ENCODE assay signal across 13 mouse cellular contexts in the genomic region with DNA sequence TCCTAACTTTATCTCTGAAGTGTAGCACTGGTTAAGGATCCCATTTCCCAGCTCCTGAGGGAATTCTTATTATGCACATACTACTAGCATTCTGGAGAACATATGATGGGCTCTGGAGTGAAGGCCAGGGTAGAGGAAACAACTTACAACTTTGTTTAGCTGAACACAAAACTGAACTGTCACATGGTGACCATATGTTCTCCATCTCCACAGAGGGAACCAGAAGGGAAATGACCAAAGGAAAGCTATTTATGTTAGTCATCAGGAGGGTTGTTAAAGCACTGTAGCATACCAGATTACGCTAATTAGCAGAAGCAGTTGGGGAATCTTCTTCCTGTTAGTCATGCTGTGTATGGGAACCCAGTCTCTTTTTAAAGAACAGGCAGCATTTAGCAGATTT.
DNase-seq lines count a peak whose midpoint lies in the region; ATAC-seq and TF ChIP-seq lines count a peak whose summit lies in the region.
"Had no signal": no experiment of that assay in that cellular context is flagged by ENCODE, and none has a peak within 500 bp of the region (broad histone marks: within the 10 kb centered on the region; RNA-seq: fewer than 3 reads in every experiment).

No protein-coding gene starts in this region.

- H3K9me3 ChIP-seq in forebrain, postnatal 0 days (ENCODE audit: low read length): no peaks in the 10 kb centered on the region
- H3K9me3 ChIP-seq in forebrain, embryonic 14.5 days (replicated peaks; ENCODE audit: control insufficient read depth, low read length): no peaks in the 10 kb centered on the region
- no peaks in the 10 kb centered on the region for H3K9me3 ChIP-seq in neural tube, embryonic 14.5 days (ENCODE audit: control insufficient read depth, low read length)
- H3K9me3 ChIP-seq: embryonic facial prominence, embryonic 13.5 days had no signal

- no peak for TF ChIP-seq CTCF in forebrain, postnatal 0 days (IDR thresholded peaks at IDR 0.05; ENCODE audit: low read depth)

- WGBS in forebrain, postnatal 0 days: 72% methylated on average over 1 of the region's 1 CpGs
- WGBS in forebrain, embryonic 14.5 days: 92% methylated on average over 1 of the region's 1 CpGs
- 30% methylated on average over 1 of the region's 1 CpGs for WGBS in neural tube, embryonic 14.5 days

- no peak overlapping the region for H3K4me2 ChIP-seq in forebrain, postnatal 0 days (ENCODE audit: low read depth)
- H3K4me2 ChIP-seq in forebrain, embryonic 14.5 days (ENCODE audit: low read length): no peak overlapping the region
- H3K4me2 ChIP-seq in neural tube, embryonic 14.5 days (ENCODE audit: low read depth, low read length): no peak overlapping the region
- H3K4me2 ChIP-seq: embryonic facial prominence, embryonic 13.5 days; heart, embryonic 11.5 days had no signal

- peak; percentile 86 for ATAC-seq in forebrain, postnatal 0 days
- no peak for ATAC-seq in forebrain, embryonic 14.5 days
- ATAC-seq in neural tube, embryonic 14.5 days (ENCODE audit: low read depth): peak; percentile 31; the same call in 1 of the 2 replicates
- no peak for ATAC-seq in granulocyte monocyte progenitor cell, adult 5-6 weeks (replicated peaks; ENCODE audit: poor library complexity, severe bottlenecking)

- H3K27me3 ChIP-seq in forebrain, postnatal 0 days (ENCODE audit: insufficient read depth, low read length): no peaks in the 10 kb centered on the region
- H3K27me3 ChIP-seq in forebrain, embryonic 14.5 days (replicated peaks; ENCODE audit: control insufficient read depth, insufficient read depth, low read length): no peaks in the 10 kb centered on the region
- no peaks in the 10 kb centered on the region for H3K27me3 ChIP-seq in neural tube, embryonic 14.5 days (ENCODE audit: control insufficient read depth, insufficient read depth, low read length)
- H3K27me3 ChIP-seq: embryonic facial prominence, embryonic 13.5 days had no signal

- no peak overlapping the region for H3K27ac ChIP-seq in forebrain, postnatal 0 days (ENCODE audit: low read depth, low read length)
- no peak overlapping the region for H3K27ac ChIP-seq in forebrain, embryonic 14.5 days (ENCODE audit: low read depth, low read length)
- H3K27ac ChIP-seq in neural tube, embryonic 14.5 days (ENCODE audit: low read depth, low read length): no peak overlapping the region
- H3K27ac ChIP-seq: embryonic facial prominence, embryonic 13.5 days had no signal

- H3K36me3 ChIP-seq in forebrain, postnatal 0 days (ENCODE audit: insufficient read depth): no peaks in the 10 kb centered on the region
- H3K36me3 ChIP-seq in forebrain, embryonic 14.5 days (ENCODE audit: control insufficient read depth, insufficient read depth, low read length): no peaks in the 10 kb centered on the region
- no peaks in the 10 kb centered on the region for H3K36me3 ChIP-seq in neural tube, embryonic 14.5 days (ENCODE audit: control insufficient read depth, insufficient read depth, low read length)
- H3K36me3 ChIP-seq: embryonic facial prominence, embryonic 13.5 days had no signal

- no peaks in the 10 kb centered on the region for H3K4me1 ChIP-seq in forebrain, postnatal 0 days (ENCODE audit: insufficient read depth)
- H3K4me1 ChIP-seq in forebrain, embryonic 14.5 days (ENCODE audit: control insufficient read depth, insufficient read depth, low read length): no peaks in the 10 kb centered on the region
- H3K4me1 ChIP-seq in neural tube, embryonic 14.5 days (ENCODE audit: control insufficient read depth, insufficient read depth, low read length): no peaks in the 10 kb centered on the region
- H3K4me1 ChIP-seq: embryonic facial prominence, embryonic 13.5 days had no signal

- H3K4me3 ChIP-seq in forebrain, postnatal 0 days (ENCODE audit: low read depth, low read length): no peak overlapping the region
- H3K4me3 ChIP-seq in forebrain, embryonic 14.5 days (ENCODE audit: low read depth, low read length): no peak overlapping the region
- no peak overlapping the region for H3K4me3 ChIP-seq in neural tube, embryonic 14.5 days (ENCODE audit: low read depth, low read length)
- H3K4me3 ChIP-seq: embryonic facial prominence, embryonic 13.5 days had no signal

- H3K9ac ChIP-seq in forebrain, postnatal 0 days: no peak overlapping the region
- no peak overlapping the region for H3K9ac ChIP-seq in forebrain, embryonic 14.5 days (ENCODE audit: low read length)
- H3K9ac ChIP-seq in neural tube, embryonic 14.5 days (replicated peaks; ENCODE audit: low read depth, low read length): no peak overlapping the region
- H3K9ac ChIP-seq: embryonic facial prominence, embryonic 13.5 days had no signal

- DNase-seq in forebrain, postnatal 0 days: no peak
- DNase-seq in forebrain, embryonic 14.5 days (ENCODE audit: low spot score): no peak
- DNase-seq in neural tube, embryonic 10.5 days (ENCODE audit: extremely low spot score, low spot score): no peak
- peak; percentile 11 for DNase-seq in fibroblast of lung, adult 2 months (ENCODE audit: low read depth)
- no peak for DNase-seq in right cerebral cortex, postnatal 4 days
- DNase-seq in gastrocnemius, postnatal 4 days (ENCODE audit: low spot score in 2 of 2): no peak
- DNase-seq: cerebellum, adult 8-10 months; kidney, adult 9 months; lung, adult 18-20 months had no signal

Comparison
In these comparisons a context has a peak if more than half of its experiments do, and no peak if none do; other contexts are left out.
1. ATAC-seq: peak in forebrain, postnatal 0 days (single experiment) and neural tube, embryonic 14.5 days (single experiment); none in forebrain, embryonic 14.5 days (single experiment) and granulocyte monocyte progenitor cell, adult 5-6 weeks (single experiment).